Mouse (Mus musculus) lung, adult 2 months (tissue): ENCODE measurements around the gene Arhgap5.

Experiments used
- CTCF ChIP-seq: fragments of 200-500 bp; IDR thresholded peaks from 2 replicates; pipeline ENCODE4 v1.5.1; 2011; ENCODE audit warnings: mild to moderate bottlenecking, low read length, control low read depth; ENCODE audit not compliant: insufficient read depth
- POLR2A ChIP-seq: fragments of 200-500 bp; IDR thresholded peaks from 2 replicates; pipeline ENCODE4 v1.6.1; 2011; ENCODE audit warnings: low read depth, mild to moderate bottlenecking, control low read depth, low read length, borderline replicate concordance; ENCODE audit errors: extremely low read depth

DNA sequence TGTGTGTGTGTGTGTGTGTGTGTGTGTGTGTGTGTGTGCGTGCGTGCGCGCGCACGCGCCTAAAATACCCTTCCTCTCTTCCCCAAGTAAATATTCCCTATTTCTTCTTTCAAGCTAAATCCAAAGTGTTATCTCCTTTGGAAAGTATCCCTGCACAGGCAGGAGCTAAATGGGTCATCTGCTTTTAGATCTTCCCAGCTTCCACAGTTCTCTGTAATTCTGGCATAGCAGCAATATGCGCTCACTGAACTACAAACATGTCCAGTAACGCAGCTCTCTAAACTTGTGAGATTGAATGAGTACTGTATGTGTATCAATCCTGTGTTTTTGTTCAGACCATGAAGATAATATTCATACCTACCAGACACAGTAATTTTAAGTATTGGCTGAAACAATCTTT lies 20.6 kb upstream of the Arhgap5 start:
- TF ChIP-seq CTCF, result no peak
- TF ChIP-seq POLR2A, result no peak
